Comparison of ENCODE assay signal across 20 mouse cellular contexts in genomic region chr9:26453924-26454323, GRCm38 (mm10).
DNase-seq lines count a peak whose midpoint lies in the region; ATAC-seq and TF ChIP-seq lines count a peak whose summit lies in the region.
"Had no signal": no experiment of that assay in that cellular context is flagged by ENCODE, and none has a peak within 500 bp of the region (broad histone marks: within the 10 kb centered on the region; RNA-seq: fewer than 3 reads in every experiment).

No protein-coding gene starts in this region.

- H3K36me3 ChIP-seq in forebrain, postnatal 0 days (ENCODE audit: insufficient read depth) = no peaks in the 10 kb centered on the region
- H3K36me3 ChIP-seq in forebrain, embryonic 12.5 days (replicated peaks) = no peaks in the 10 kb centered on the region
- no peaks in the 10 kb centered on the region for H3K36me3 ChIP-seq in hindbrain, embryonic 15.5 days
- H3K36me3 ChIP-seq in hindbrain, embryonic 12.5 days = no peaks in the 10 kb centered on the region
- no peaks in the 10 kb centered on the region for H3K36me3 ChIP-seq in heart, postnatal 0 days (replicated peaks; ENCODE audit: control insufficient read depth, insufficient read depth, low read length)
- H3K36me3 ChIP-seq: embryonic facial prominence, embryonic 13.5 days; limb, embryonic 10.5 days; midbrain, embryonic 10.5 days had no signal

- H3K4me2 ChIP-seq in forebrain, postnatal 0 days (ENCODE audit: low read depth) = no peak overlapping the region
- H3K4me2 ChIP-seq in forebrain, embryonic 12.5 days = no peak overlapping the region
- no peak overlapping the region for H3K4me2 ChIP-seq in hindbrain, embryonic 15.5 days
- no peak overlapping the region for H3K4me2 ChIP-seq in hindbrain, embryonic 12.5 days (replicated peaks)
- peak overlapping the region; percentile 33; the same call in 1 of the 2 replicates for H3K4me2 ChIP-seq in heart, postnatal 0 days (ENCODE audit: low read depth, low read length)
- H3K4me2 ChIP-seq: embryonic facial prominence, embryonic 13.5 days; liver, embryonic 11.5 days; lung, embryonic 14.5 days had no signal

- intact Hi-C loops in left cerebral cortex, adult 2 months (cut with DNase I) = no loop called here

- DNase-seq in forebrain, postnatal 0 days = no peak
- peak; percentile 34 for DNase-seq in adrenal gland, adult 2 months
- peak; percentile 28 for DNase-seq in heart, postnatal 0 days (ENCODE audit: low spot score)
- DNase-seq in left cerebral cortex, adult 2 months (ENCODE audit: extremely low spot score in 1 of 2, low spot score in 2 of 2) = no peak
- DNase-seq: cerebellum, adult 9-10 months; gastrocnemius, postnatal 25 days; kidney, adult 11 months; kidney, postnatal 10 days; lung, embryonic 14.5 days; lung, postnatal 4 days; right cerebral cortex, postnatal 25 days; thymus, postnatal 36 days had no signal

- WGBS in forebrain, postnatal 0 days = 52% methylated on average over 7 of the region's 7 CpGs
- WGBS in forebrain, embryonic 12.5 days = 75% methylated on average over 7 of the region's 7 CpGs
- 37% methylated on average over 7 of the region's 7 CpGs for WGBS in hindbrain, embryonic 15.5 days
- 68% methylated on average over 7 of the region's 7 CpGs for WGBS in hindbrain, embryonic 12.5 days
- 24% methylated on average over 7 of the region's 7 CpGs for WGBS in heart, postnatal 0 days

- no peak overlapping the region for H3K4me3 ChIP-seq in forebrain, postnatal 0 days (ENCODE audit: low read depth, low read length)
- H3K4me3 ChIP-seq in forebrain, embryonic 12.5 days (replicated peaks) = no peak overlapping the region
- no peak overlapping the region for H3K4me3 ChIP-seq in hindbrain, embryonic 15.5 days
- H3K4me3 ChIP-seq in hindbrain, embryonic 12.5 days = no peak overlapping the region
- no peak overlapping the region for H3K4me3 ChIP-seq in heart, postnatal 0 days (ENCODE audit: low read depth, low read length)
- no peak overlapping the region for H3K4me3 ChIP-seq in left cerebral cortex, adult 2 months
- H3K4me3 ChIP-seq: embryonic facial prominence, embryonic 13.5 days; limb, embryonic 10.5 days; midbrain, embryonic 10.5 days had no signal

- no peaks in the 10 kb centered on the region for H3K9me3 ChIP-seq in forebrain, postnatal 0 days (ENCODE audit: low read length)
- no peaks in the 10 kb centered on the region for H3K9me3 ChIP-seq in forebrain, embryonic 12.5 days
- no peaks in the 10 kb centered on the region for H3K9me3 ChIP-seq in hindbrain, embryonic 15.5 days
- H3K9me3 ChIP-seq in hindbrain, embryonic 12.5 days (replicated peaks) = 0 out of 2 replicates have a peak, but pooled peaks cover 3% of the 10 kb centered on the region
- H3K9me3 ChIP-seq in heart, postnatal 0 days (replicated peaks; ENCODE audit: control insufficient read depth, low read length) = no peaks in the 10 kb centered on the region
- H3K9me3 ChIP-seq: embryonic facial prominence, embryonic 13.5 days; limb, embryonic 10.5 days; midbrain, embryonic 10.5 days had no signal

- no peak overlapping the region for H3K9ac ChIP-seq in forebrain, postnatal 0 days
- H3K9ac ChIP-seq in forebrain, embryonic 12.5 days = no peak overlapping the region
- H3K9ac ChIP-seq in hindbrain, embryonic 15.5 days = no peak overlapping the region
- H3K9ac ChIP-seq in hindbrain, embryonic 12.5 days = no peak overlapping the region
- no peak overlapping the region for H3K9ac ChIP-seq in heart, postnatal 0 days (replicated peaks; ENCODE audit: low read depth, low read length)
- H3K9ac ChIP-seq: embryonic facial prominence, embryonic 13.5 days; lung, embryonic 14.5 days had no signal

- no peaks in the 10 kb centered on the region for H3K27me3 ChIP-seq in forebrain, postnatal 0 days (ENCODE audit: insufficient read depth, low read length)
- no peaks in the 10 kb centered on the region for H3K27me3 ChIP-seq in forebrain, embryonic 12.5 days
- H3K27me3 ChIP-seq in hindbrain, embryonic 15.5 days = no peaks in the 10 kb centered on the region
- H3K27me3 ChIP-seq in hindbrain, embryonic 12.5 days = no peaks in the 10 kb centered on the region
- H3K27me3 ChIP-seq in heart, postnatal 0 days (ENCODE audit: control insufficient read depth, insufficient read depth, low read length) = no peaks in the 10 kb centered on the region
- H3K27me3 ChIP-seq: CH12.LX; embryonic facial prominence, embryonic 13.5 days had no signal

- H3K27ac ChIP-seq in forebrain, postnatal 0 days (ENCODE audit: low read depth, low read length) = no peak overlapping the region
- H3K27ac ChIP-seq in forebrain, embryonic 12.5 days = no peak overlapping the region
- H3K27ac ChIP-seq in hindbrain, embryonic 15.5 days (replicated peaks) = no peak overlapping the region
- H3K27ac ChIP-seq in hindbrain, embryonic 12.5 days = no peak overlapping the region
- H3K27ac ChIP-seq in heart, postnatal 0 days (ENCODE audit: low read depth) = no peak overlapping the region
- no peak overlapping the region for H3K27ac ChIP-seq in left cerebral cortex, adult 2 months
- H3K27ac ChIP-seq: embryonic facial prominence, embryonic 13.5 days; limb, embryonic 10.5 days; midbrain, embryonic 10.5 days had no signal

- H3K4me1 ChIP-seq in forebrain, postnatal 0 days (ENCODE audit: insufficient read depth) = no peaks in the 10 kb centered on the region
- 0 out of 2 replicates have a peak, but pooled peaks cover 7% of the 10 kb centered on the region for H3K4me1 ChIP-seq in forebrain, embryonic 12.5 days
- H3K4me1 ChIP-seq in hindbrain, embryonic 15.5 days (replicated peaks) = peaks cover 7% of the 10 kb centered on the region; the same call in 1 of the 2 replicates
- peaks cover 5% of the 10 kb centered on the region; the same call in 1 of the 2 replicates for H3K4me1 ChIP-seq in hindbrain, embryonic 12.5 days
- no peaks in the 10 kb centered on the region for H3K4me1 ChIP-seq in heart, postnatal 0 days (ENCODE audit: control insufficient read depth, insufficient read depth)
- H3K4me1 ChIP-seq: embryonic facial prominence, embryonic 13.5 days; limb, embryonic 10.5 days; midbrain, embryonic 10.5 days had no signal

- TF ChIP-seq EP300 in heart, postnatal 0 days (IDR thresholded peaks at IDR 0.05; ENCODE audit: low read depth) = no peak

- no peak for TF ChIP-seq CTCF in forebrain, postnatal 0 days (IDR thresholded peaks at IDR 0.05; ENCODE audit: low read depth)
- no peak for TF ChIP-seq CTCF in heart, postnatal 0 days (IDR thresholded peaks at IDR 0.05; ENCODE audit: low read depth)
- TF ChIP-seq CTCF in left cerebral cortex, adult 2 months (IDR thresholded peaks at IDR 0.05) = no peak

- peak; percentile 43; the same call in 1 of the 2 replicates for ATAC-seq in forebrain, postnatal 0 days
- ATAC-seq in forebrain, embryonic 12.5 days (ENCODE audit: low FRiP score) = no peak
- peak; percentile 23; the same call in 1 of the 2 replicates for ATAC-seq in hindbrain, embryonic 15.5 days (ENCODE audit: low FRiP score, low read depth)
- no peak for ATAC-seq in hindbrain, embryonic 12.5 days (ENCODE audit: low FRiP score)
- ATAC-seq in heart, postnatal 0 days (ENCODE audit: insufficient read depth, low read depth) = peak; percentile 63

Comparison
In these comparisons a context has a peak if more than half of its experiments do, and no peak if none do; other contexts are left out.
1. ATAC-seq: peak in forebrain, postnatal 0 days (single experiment), hindbrain, embryonic 15.5 days (single experiment) and heart, postnatal 0 days (single experiment); none in forebrain, embryonic 12.5 days (single experiment) and hindbrain, embryonic 12.5 days (single experiment).
2. DNase-seq: peak in adrenal gland, adult 2 months (single experiment) and heart, postnatal 0 days (single experiment); none in forebrain, postnatal 0 days (single experiment) and left cerebral cortex, adult 2 months (0 of 2).